Mouse (Mus musculus) brain, embryonic 14.5 days (tissue): ENCODE measurements around the gene Slc6a8. TPM values are rescaled to one million over a fixed set of nuclear protein-coding genes. Genes with fewer than 3 reads are reported as not detected.

Experiments
- DNase-seq: peaks from one replicate; pipeline ENCODE4 v3.0.0-alpha.2; 2011; ENCODE audit warnings: low read depth
- CTCF ChIP-seq: fragments of 200-500 bp; IDR thresholded peaks from 2 replicates; pipeline ENCODE4 v1.5.1; 2012; ENCODE audit warnings: inconsistent platforms, mild to moderate bottlenecking, moderate library complexity, borderline replicate concordance; ENCODE audit not compliant: insufficient read depth, insufficient read length; ENCODE audit errors: extremely low read depth
- POLR2A ChIP-seq: fragments of 200-500 bp; IDR thresholded peaks from 2 replicates; pipeline ENCODE4 v1.6.1; 2012; ENCODE audit warnings: mild to moderate bottlenecking, inconsistent platforms, borderline replicate concordance; ENCODE audit not compliant: poor library complexity, insufficient read depth, insufficient read length, severe bottlenecking; ENCODE audit errors: extremely low read depth
- polyA plus RNA-seq: library from polyadenylated mRNA; depleted of rRNA; stranded (reverse); fragments of >200 nt; gene quantifications from 2 replicates; pipeline ENCODE4 v1.2.3, GENCODE M21; 2012; rRNA removed

Gene Slc6a8
- 62.2 and 71.4 TPM in 2 replicates for polyA plus RNA-seq

DNA sequence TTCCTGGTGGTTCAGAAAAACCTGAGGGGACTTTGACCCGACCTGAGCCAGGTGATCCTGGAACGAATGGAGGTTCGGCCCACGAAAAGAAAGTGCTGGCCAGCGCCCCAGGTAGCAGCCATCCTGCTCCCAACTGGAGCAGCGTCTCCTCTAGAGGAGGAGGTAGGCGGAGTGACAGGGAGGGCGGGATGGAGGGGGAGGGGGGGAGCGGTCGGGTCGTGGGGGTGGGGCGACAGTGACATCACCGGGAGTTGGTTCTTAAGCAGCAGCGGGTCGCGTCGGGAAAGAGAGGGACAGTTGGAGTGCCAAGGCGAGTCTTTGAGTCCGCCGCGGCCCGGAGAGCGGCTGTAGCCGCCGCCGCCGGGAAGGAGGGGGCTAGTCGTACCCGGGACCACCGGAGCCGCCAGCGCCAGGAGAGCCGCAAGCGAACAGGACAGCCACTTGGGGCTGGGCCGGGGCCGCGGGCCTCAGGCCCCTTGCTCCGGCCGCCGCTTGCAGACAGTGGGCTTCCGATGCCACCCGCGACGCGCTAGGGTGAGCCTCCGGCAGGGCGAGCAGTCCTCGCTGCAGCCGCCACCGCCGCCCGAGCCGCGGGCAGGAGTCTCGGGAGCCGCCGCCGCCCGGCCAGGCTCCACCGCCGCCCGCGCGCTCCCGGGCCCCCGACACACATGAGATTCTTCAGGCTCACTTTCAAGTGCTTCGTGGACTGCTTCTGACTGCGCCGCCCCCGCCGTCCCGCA, at the start of gene Slc6a8:
TSS of gene Slc6a8 (plus strand) at position 272 of the 740 bp plus-strand sequence.
- DNase-seq: peak; percentile 89
- TF ChIP-seq CTCF (no peak), POLR2A (peak; percentile 50; the same call in 1 of the 2 replicates)

- TF ChIP-seq CTCF (no peak), POLR2A (no peak)
- no peak for DNase-seq
Observed at GRCm38 (mm10) chrX:73626981-73627380, 46.0 kb upstream of the Slc6a8 start.

DNA sequence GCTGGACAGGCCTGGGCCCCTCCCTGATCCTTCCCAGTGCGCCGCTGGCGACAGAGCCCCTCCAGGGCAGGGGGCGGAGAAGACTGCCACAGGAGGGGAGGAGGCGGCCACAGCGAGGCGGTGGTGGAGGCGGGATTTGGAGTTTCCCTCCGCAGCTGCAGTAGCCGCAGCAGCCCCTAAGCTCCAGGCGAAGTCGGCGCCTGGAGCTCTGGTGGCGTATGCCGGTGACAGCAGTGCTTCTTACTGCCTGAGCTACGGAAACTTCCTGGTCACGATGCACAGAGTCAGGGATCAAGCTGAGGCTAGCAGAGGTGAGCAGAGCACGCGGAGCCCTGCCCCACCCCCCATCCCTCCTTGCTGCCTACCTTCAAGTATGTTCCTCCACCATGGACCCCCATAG, 37.5 kb upstream of the Slc6a8 start:
- TF ChIP-seq CTCF (no peak), POLR2A (no peak)
- peak; percentile 16 for DNase-seq

GRCm38 (mm10) chrX:73637415-73637814, 35.5 kb upstream of the Slc6a8 start:
- TF ChIP-seq CTCF (no peak), POLR2A (no peak)
- no peak for DNase-seq

DNA sequence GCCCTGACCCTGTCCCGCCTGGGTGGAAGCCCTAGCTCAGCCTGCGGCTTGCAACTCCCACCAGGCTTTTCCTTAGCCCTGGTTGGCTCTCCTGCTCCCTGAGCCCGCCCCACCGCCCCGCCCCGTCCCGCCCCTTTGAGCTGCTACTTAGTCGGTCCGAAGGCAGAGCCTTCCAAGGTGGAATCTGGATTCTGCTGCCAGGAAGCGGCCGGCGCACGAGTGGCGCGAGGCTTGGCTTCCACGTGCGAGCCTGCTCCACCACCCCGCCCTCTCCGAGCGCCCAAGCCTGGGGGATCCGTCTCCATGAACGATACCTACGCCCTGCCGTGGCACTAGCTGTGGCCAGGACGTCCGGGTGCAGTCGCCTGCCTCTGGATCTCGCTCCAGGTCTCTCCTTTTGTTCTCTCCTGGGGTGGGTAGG, 33.7 kb upstream of the Slc6a8 start, which contains the start of gene Dusp9:
TSS of gene Dusp9 (plus strand) at position 165 of the 421 bp plus-strand sequence.
- TF ChIP-seq CTCF: no peak
- TF ChIP-seq POLR2A: no peak
- DNase-seq: peak; percentile 74

GRCm38 (mm10) chrX:73639901-73640469, 33.0 kb upstream of the Slc6a8 start:
- TF ChIP-seq CTCF (no peak), POLR2A (no peak)
- peak; percentile 12 for DNase-seq

DNA sequence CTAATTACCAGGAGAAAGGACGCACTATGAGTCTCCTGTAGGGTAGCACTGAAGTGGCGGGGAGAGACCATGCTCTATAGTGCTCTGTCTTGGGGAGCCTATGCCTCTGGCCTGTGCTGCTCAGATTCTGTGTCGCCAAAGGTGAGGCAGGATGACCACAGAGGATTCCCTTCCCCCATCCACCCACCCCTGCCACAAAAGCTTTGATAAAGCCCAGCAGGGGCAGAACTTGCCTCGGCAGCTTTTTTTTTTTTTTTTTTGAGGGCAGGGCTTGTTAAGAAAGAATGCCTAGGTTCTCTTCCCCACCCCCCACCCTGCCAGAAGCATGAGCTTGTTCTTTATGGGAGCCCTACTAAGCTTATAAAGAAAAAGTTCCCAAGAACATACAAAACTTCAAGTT, 27.8 kb upstream of the Slc6a8 start:
- TF ChIP-seq POLR2A: no peak
- TF ChIP-seq CTCF: no peak
- DNase-seq: no peak

DNA sequence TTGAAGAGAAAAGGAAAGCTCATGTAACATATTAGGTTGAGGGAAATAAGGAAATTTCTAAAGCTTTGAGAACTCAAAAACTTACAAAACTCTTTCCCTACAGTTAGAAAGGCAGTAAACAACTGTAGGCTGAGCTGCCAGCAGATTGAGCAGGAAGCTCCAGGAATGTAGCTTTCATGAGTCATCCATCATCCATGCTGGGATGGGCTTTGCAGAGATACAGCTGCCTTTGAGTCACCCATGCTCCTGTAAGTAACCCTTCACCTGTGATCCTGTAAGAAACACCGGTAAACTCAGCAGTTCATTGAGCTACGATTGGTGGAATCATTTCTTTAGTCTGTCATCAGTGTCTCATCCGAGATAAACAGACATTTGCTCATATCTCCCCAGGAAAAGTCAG, 22.1 kb upstream of the Slc6a8 start:
- no peak for DNase-seq
- no peak for TF ChIP-seq CTCF
- TF ChIP-seq POLR2A: no peak

GRCm38 (mm10) chrX:73653392-73653791, 19.6 kb upstream of the Slc6a8 start:
- no peak for DNase-seq
- no peak for TF ChIP-seq CTCF
- no peak for TF ChIP-seq POLR2A

DNA sequence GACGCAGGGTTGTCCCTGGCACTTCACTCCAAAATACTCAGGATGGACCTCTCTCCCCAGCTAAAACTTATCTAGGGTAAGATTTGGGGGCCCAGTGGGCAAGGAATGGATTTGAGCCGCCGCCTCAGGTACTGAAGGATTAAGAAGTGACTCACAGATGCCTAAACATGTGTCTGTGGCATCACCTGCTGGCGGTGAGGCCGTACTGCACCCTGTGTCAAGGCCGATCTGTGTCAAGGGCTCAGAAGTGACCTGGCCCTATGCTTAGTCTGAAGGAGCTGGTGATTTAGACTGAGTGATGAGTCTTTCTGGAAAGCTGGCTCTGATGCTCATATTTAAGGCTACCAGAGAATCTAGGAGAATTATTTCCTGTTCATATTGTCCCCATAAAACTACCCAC, 18.8 kb upstream of the Slc6a8 start:
- peak; percentile 78 for DNase-seq
- TF ChIP-seq CTCF: peak; percentile 91
- no peak for TF ChIP-seq POLR2A

DNA sequence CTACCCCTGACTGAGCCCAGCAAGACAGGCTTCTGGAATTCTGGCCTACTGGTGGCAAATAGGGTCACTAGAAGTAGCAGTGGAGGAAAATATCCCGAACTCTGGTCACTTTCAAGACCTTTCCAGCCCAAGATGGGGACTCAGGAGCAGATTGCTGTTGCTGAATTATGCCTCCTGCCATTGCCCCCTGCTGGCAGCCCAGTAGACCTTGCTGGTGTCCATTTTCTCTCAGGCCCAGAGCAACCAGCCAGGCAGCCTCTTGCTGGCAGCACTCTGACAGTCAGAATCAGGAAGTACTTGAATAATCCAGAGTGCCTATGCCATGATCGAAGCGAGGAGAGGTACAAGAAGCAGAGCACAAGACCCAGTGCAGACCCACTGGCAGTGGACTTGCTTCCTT, 17.4 kb upstream of the Slc6a8 start:
- no peak for TF ChIP-seq POLR2A
- TF ChIP-seq CTCF: peak; percentile 48; the same call in 1 of the 2 replicates
- no peak for DNase-seq

- TF ChIP-seq CTCF (no peak), POLR2A (no peak)
- no peak for DNase-seq
Observed at GRCm38 (mm10) chrX:73658391-73658790, 14.6 kb upstream of the Slc6a8 start.

GRCm38 (mm10) chrX:73658936-73659574, 13.9 kb upstream of the Slc6a8 start:
- DNase-seq: no peak
- TF ChIP-seq CTCF: no peak
- no peak for TF ChIP-seq POLR2A
